Mouse (Mus musculus): ENCODE results near the gene Ccdc90b. TPM values are rescaled to one million over a fixed set of nuclear protein-coding genes. Genes with fewer than 3 reads are reported as not detected.

The Ccdc90b gene
- total and polyA plus RNA-seq, 2 experiments from 2014 or later, result 13.8 to 62.0 TPM

GRCm38 (mm10) chr7:92580491-92581207 is 19.7 kb downstream of the Ccdc90b start:
- TF ChIP-seq EP300 (IDR thresholded peaks at IDR 0.05; ENCODE audit: low read depth) (no peak), CTCF (IDR thresholded peaks at IDR 0.05; ENCODE audit: low read depth) (no peak)
- Histone ChIP-seq H3K27ac (ENCODE audit: low read depth) (no peak overlapping the region), H3K4me2 (ENCODE audit: low read depth, low read length) (no peak overlapping the region), H3K27me3 (ENCODE audit: control insufficient read depth, insufficient read depth, low read length) (no peaks in the 10 kb centered on the region), H3K9me3 (replicated peaks; ENCODE audit: control insufficient read depth, low read length) (no peaks in the 10 kb centered on the region), H3K36me3 (replicated peaks; ENCODE audit: control insufficient read depth, insufficient read depth, low read length) (peaks cover 22% of the 10 kb centered on the region), H3K9ac (replicated peaks; ENCODE audit: low read depth, low read length) (no peak overlapping the region), H3K4me1 (ENCODE audit: control insufficient read depth, insufficient read depth) (no peaks in the 10 kb centered on the region), H3K4me3 (ENCODE audit: low read depth, low read length) (no peak overlapping the region)
- DNase-seq (ENCODE audit: low spot score) (no peak), ATAC-seq (ENCODE audit: insufficient read depth, low read depth) (no peak)
- WGBS, result 87% methylated on average over 5 of the region's 5 CpGs

DNA sequence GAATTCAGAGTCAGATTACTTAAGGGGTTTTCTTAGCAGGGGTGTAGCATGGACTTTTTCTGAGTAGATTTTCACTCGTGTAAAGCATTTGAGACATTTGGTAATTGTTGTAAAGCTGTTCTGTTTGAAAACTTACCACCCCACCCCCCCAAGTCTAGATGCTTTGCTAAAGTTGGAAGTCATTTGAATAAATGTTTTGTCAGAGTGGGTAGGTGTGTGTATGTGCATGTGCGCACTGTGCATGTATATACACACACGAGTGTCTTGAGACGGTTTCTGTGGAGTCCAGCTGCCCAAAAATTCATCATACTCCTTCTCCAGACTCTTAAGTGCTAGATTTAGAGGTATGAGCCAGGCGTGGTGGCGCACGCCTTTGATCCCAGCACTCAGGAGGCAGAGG is 22.6 kb downstream of the Ccdc90b start:
- Histone ChIP-seq H3K9me3 (replicated peaks; ENCODE audit: control insufficient read depth, low read length) (no peaks in the 10 kb centered on the region), H3K4me2 (ENCODE audit: low read depth, low read length) (no peak overlapping the region), H3K27ac (ENCODE audit: low read depth) (no peak overlapping the region), H3K9ac (replicated peaks; ENCODE audit: low read depth, low read length) (no peak overlapping the region), H3K4me1 (ENCODE audit: control insufficient read depth, insufficient read depth) (no peaks in the 10 kb centered on the region), H3K27me3 (ENCODE audit: control insufficient read depth, insufficient read depth, low read length) (no peaks in the 10 kb centered on the region), H3K4me3 (ENCODE audit: low read depth, low read length) (no peak overlapping the region), H3K36me3 (replicated peaks; ENCODE audit: control insufficient read depth, insufficient read depth, low read length) (peaks cover 12% of the 10 kb centered on the region)
- ATAC-seq (ENCODE audit: insufficient read depth, low read depth) (no peak), DNase-seq (ENCODE audit: low spot score) (no peak)
- WGBS, result 85% methylated on average over 7 of the region's 7 CpGs
- no peak for TF ChIP-seq EP300 (IDR thresholded peaks at IDR 0.05; ENCODE audit: low read depth)
- no peak for TF ChIP-seq CTCF (IDR thresholded peaks at IDR 0.05; ENCODE audit: low read depth)

- TF ChIP-seq EP300 (IDR thresholded peaks at IDR 0.05; ENCODE audit: low read depth), result no peak
- TF ChIP-seq CTCF (IDR thresholded peaks at IDR 0.05; ENCODE audit: low read depth), result no peak
- WGBS, result 88% methylated on average over 7 of the region's 7 CpGs
- no peak overlapping the region for H3K27ac ChIP-seq (ENCODE audit: low read depth)
- H3K9ac ChIP-seq (replicated peaks; ENCODE audit: low read depth, low read length), result no peak overlapping the region
- no peaks in the 10 kb centered on the region for H3K9me3 ChIP-seq (replicated peaks; ENCODE audit: control insufficient read depth, low read length)
- DNase-seq (ENCODE audit: low spot score) (no peak), ATAC-seq (ENCODE audit: insufficient read depth, low read depth) (no peak)
- H3K4me1 ChIP-seq (ENCODE audit: control insufficient read depth, insufficient read depth), result no peaks in the 10 kb centered on the region
- no peak overlapping the region for H3K4me3 ChIP-seq (ENCODE audit: low read depth, low read length)
- H3K4me2 ChIP-seq (ENCODE audit: low read depth, low read length), result no peak overlapping the region
- no peaks in the 10 kb centered on the region for H3K36me3 ChIP-seq (replicated peaks; ENCODE audit: control insufficient read depth, insufficient read depth, low read length)
- H3K27me3 ChIP-seq (ENCODE audit: control insufficient read depth, insufficient read depth, low read length), result no peaks in the 10 kb centered on the region
Measured at GRCm38 (mm10) chr7:92589986-92590385, 29.0 kb downstream of the Ccdc90b start.

DNA sequence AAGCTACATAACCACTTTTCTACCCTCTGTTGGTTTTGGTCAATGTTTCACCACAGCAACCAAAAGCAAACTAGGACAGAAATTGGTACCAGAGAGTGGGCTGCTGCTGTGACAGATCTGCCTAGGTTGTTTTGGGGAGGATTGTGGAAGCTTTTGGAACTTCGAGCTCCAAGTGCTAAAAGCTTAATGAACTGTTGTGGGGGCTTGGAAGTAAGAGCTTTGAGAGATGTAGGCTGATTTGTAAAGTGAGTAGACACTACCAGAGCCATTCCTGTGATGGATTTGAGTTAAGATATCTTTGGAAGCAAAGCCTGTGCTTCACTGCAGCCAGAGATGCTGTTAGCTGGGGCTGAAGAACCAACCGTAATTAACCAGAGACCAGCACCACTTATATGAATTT is 29.9 kb downstream of the Ccdc90b start:
- no peak overlapping the region for H3K9ac ChIP-seq (replicated peaks; ENCODE audit: low read depth, low read length)
- H3K36me3 ChIP-seq (replicated peaks; ENCODE audit: control insufficient read depth, insufficient read depth, low read length), result no peaks in the 10 kb centered on the region
- ATAC-seq (ENCODE audit: insufficient read depth, low read depth) (no peak), DNase-seq (ENCODE audit: low spot score) (no peak)
- H3K4me2 ChIP-seq (ENCODE audit: low read depth, low read length), result no peak overlapping the region
- WGBS, result 80% methylated on average over 2 of the region's 2 CpGs
- no peaks in the 10 kb centered on the region for H3K9me3 ChIP-seq (replicated peaks; ENCODE audit: control insufficient read depth, low read length)
- no peak overlapping the region for H3K4me3 ChIP-seq (ENCODE audit: low read depth, low read length)
- H3K4me1 ChIP-seq (ENCODE audit: control insufficient read depth, insufficient read depth), result no peaks in the 10 kb centered on the region
- no peaks in the 10 kb centered on the region for H3K27me3 ChIP-seq (ENCODE audit: control insufficient read depth, insufficient read depth, low read length)
- no peak for TF ChIP-seq CTCF (IDR thresholded peaks at IDR 0.05; ENCODE audit: low read depth)
- TF ChIP-seq EP300 (IDR thresholded peaks at IDR 0.05; ENCODE audit: low read depth), result no peak
- no peak overlapping the region for H3K27ac ChIP-seq (ENCODE audit: low read depth)

- no peak overlapping the region for H3K9ac ChIP-seq (replicated peaks; ENCODE audit: low read depth, low read length)
- no peak overlapping the region for H3K4me2 ChIP-seq (ENCODE audit: low read depth, low read length)
- H3K9me3 ChIP-seq (replicated peaks; ENCODE audit: control insufficient read depth, low read length), result no peaks in the 10 kb centered on the region
- ATAC-seq (ENCODE audit: insufficient read depth, low read depth) (no peak), DNase-seq (ENCODE audit: low spot score) (no peak)
- no peak overlapping the region for H3K27ac ChIP-seq (ENCODE audit: low read depth)
- WGBS, result 76% methylated on average over 7 of the region's 7 CpGs
- H3K36me3 ChIP-seq (replicated peaks; ENCODE audit: control insufficient read depth, insufficient read depth, low read length), result no peaks in the 10 kb centered on the region
- no peaks in the 10 kb centered on the region for H3K27me3 ChIP-seq (ENCODE audit: control insufficient read depth, insufficient read depth, low read length)
- TF ChIP-seq EP300 (IDR thresholded peaks at IDR 0.05; ENCODE audit: low read depth) (no peak), CTCF (IDR thresholded peaks at IDR 0.05; ENCODE audit: low read depth) (no peak)
- H3K4me3 ChIP-seq (ENCODE audit: low read depth, low read length), result no peak overlapping the region
- H3K4me1 ChIP-seq (ENCODE audit: control insufficient read depth, insufficient read depth), result no peaks in the 10 kb centered on the region
Measured at GRCm38 (mm10) chr7:92604961-92605360, 44.0 kb downstream of the Ccdc90b start.

GRCm38 (mm10) chr7:92610830-92611229 is 49.9 kb downstream of the Ccdc90b start:
- no peak for DNase-seq (ENCODE audit: low spot score)
- TF ChIP-seq EP300 (IDR thresholded peaks at IDR 0.05; ENCODE audit: low read depth), result no peak
- no peak for TF ChIP-seq CTCF (IDR thresholded peaks at IDR 0.05; ENCODE audit: low read depth)
- no peak overlapping the region for H3K9ac ChIP-seq (replicated peaks; ENCODE audit: low read depth, low read length)
- no peaks in the 10 kb centered on the region for H3K4me1 ChIP-seq (ENCODE audit: control insufficient read depth, insufficient read depth)
- H3K4me2 ChIP-seq (ENCODE audit: low read depth, low read length), result no peak overlapping the region
- H3K9me3 ChIP-seq (replicated peaks; ENCODE audit: control insufficient read depth, low read length), result no peaks in the 10 kb centered on the region
- ATAC-seq (ENCODE audit: insufficient read depth, low read depth), result no peak
- no peak overlapping the region for H3K27ac ChIP-seq (ENCODE audit: low read depth)
- H3K4me3 ChIP-seq (ENCODE audit: low read depth, low read length), result no peak overlapping the region
- no peaks in the 10 kb centered on the region for H3K27me3 ChIP-seq (ENCODE audit: control insufficient read depth, insufficient read depth, low read length)
- 78% methylated on average over 7 of the region's 7 CpGs for WGBS
- H3K36me3 ChIP-seq (replicated peaks; ENCODE audit: control insufficient read depth, insufficient read depth, low read length), result no peaks in the 10 kb centered on the region
